Mouse (Mus musculus) liver, postnatal 0 days (tissue): ENCODE measurements around the gene Adamtsl3.

Experiments
- CTCF ChIP-seq: sonication (generic); IDR thresholded peaks from 2 replicates; pipeline ENCODE4 v1.5.1; 2016; ENCODE audit warnings: antibody characterized with exemption, low read depth
- EP300 ChIP-seq: IDR thresholded peaks from 2 replicates; pipeline ENCODE4 v1.6.1; 2016; ENCODE audit warnings: antibody characterized with exemption, low read depth, mild to moderate bottlenecking

- no peak for TF ChIP-seq CTCF
- TF ChIP-seq EP300: no peak
Measured at GRCm38 (mm10) chr7:82478861-82479755, 143.6 kb downstream of the Adamtsl3 start.
